ENCODE assay signal across 8 mouse cellular contexts in genomic region chr10:81560719-81561459, GRCm38 (mm10). TPM values are rescaled to one million over a fixed set of nuclear protein-coding genes. Genes with fewer than 3 reads are reported as not detected.
DNase-seq lines count a peak whose midpoint lies in the region; ATAC-seq and TF ChIP-seq lines count a peak whose summit lies in the region.

No protein-coding gene starts in this region.

- peak overlapping the region; percentile 92 for H3K4me2 ChIP-seq in embryonic facial prominence, embryonic 11.5 days (ENCODE audit: low read depth, low read length)
- peak overlapping the region; percentile 95 for H3K4me2 ChIP-seq in hindbrain, embryonic 14.5 days (replicated peaks)
- H3K4me2 ChIP-seq in liver, embryonic 11.5 days, result peak overlapping the region; percentile 97
- peak overlapping the region; percentile 70 for H3K4me2 ChIP-seq in myocyte (ENCODE audit: low read depth)

- H3K9me3 ChIP-seq in embryonic facial prominence, embryonic 11.5 days (replicated peaks; ENCODE audit: control insufficient read depth, low read length), result no peaks in the 10 kb centered on the region
- H3K9me3 ChIP-seq in hindbrain, embryonic 14.5 days (ENCODE audit: control insufficient read depth, low read length), result no peaks in the 10 kb centered on the region
- H3K9me3 ChIP-seq in liver, embryonic 11.5 days (ENCODE audit: control insufficient read depth, low read length), result no peaks in the 10 kb centered on the region

- H3K4me1 ChIP-seq in embryonic facial prominence, embryonic 11.5 days (ENCODE audit: control insufficient read depth, insufficient read depth, low read length), result peaks cover 18% of the 10 kb centered on the region
- peaks cover 33% of the 10 kb centered on the region for H3K4me1 ChIP-seq in hindbrain, embryonic 14.5 days (replicated peaks; ENCODE audit: control insufficient read depth, insufficient read depth, low read length)
- peaks cover 48% of the 10 kb centered on the region for H3K4me1 ChIP-seq in liver, embryonic 11.5 days (replicated peaks; ENCODE audit: control insufficient read depth, insufficient read depth, low read length)

- peak overlapping the region; percentile 82; the same call in 1 of the 2 replicates for H3K27ac ChIP-seq in embryonic facial prominence, embryonic 11.5 days (replicated peaks; ENCODE audit: low read depth, low read length)
- H3K27ac ChIP-seq in hindbrain, embryonic 14.5 days, result 0 out of 2 replicates have a peak overlapping the region, but pooled peaks have one; percentile 90
- peak overlapping the region; percentile 85 for H3K27ac ChIP-seq in liver, embryonic 11.5 days (ENCODE audit: low read depth, low read length)

- H3K4me3 ChIP-seq in embryonic facial prominence, embryonic 11.5 days (ENCODE audit: low read depth, low read length), result peak overlapping the region; percentile 89
- H3K4me3 ChIP-seq in hindbrain, embryonic 14.5 days (replicated peaks; ENCODE audit: low read length), result peak overlapping the region; percentile 91
- peak overlapping the region; percentile 90 for H3K4me3 ChIP-seq in liver, embryonic 11.5 days (ENCODE audit: low read depth, low read length)
- H3K4me3 ChIP-seq in myocyte, result peak overlapping the region; percentile 98

- peak overlapping the region; percentile 99 for H3K9ac ChIP-seq in embryonic facial prominence, embryonic 11.5 days (replicated peaks; ENCODE audit: low read length)
- peak overlapping the region; percentile 100 for H3K9ac ChIP-seq in hindbrain, embryonic 14.5 days
- peak overlapping the region; percentile 93 for H3K9ac ChIP-seq in liver, embryonic 11.5 days (ENCODE audit: low read depth, low read length)

- H3K36me3 ChIP-seq in embryonic facial prominence, embryonic 11.5 days (replicated peaks; ENCODE audit: control insufficient read depth, insufficient read depth, low read depth, low read length), result peaks cover 5% of the 10 kb centered on the region
- peaks cover 39% of the 10 kb centered on the region for H3K36me3 ChIP-seq in hindbrain, embryonic 14.5 days (replicated peaks; ENCODE audit: control insufficient read depth, insufficient read depth)
- peaks cover 18% of the 10 kb centered on the region for H3K36me3 ChIP-seq in liver, embryonic 11.5 days (ENCODE audit: control insufficient read depth, insufficient read depth, low read length)
- no peaks in the 10 kb centered on the region for H3K36me3 ChIP-seq in myocyte (ENCODE audit: control insufficient read depth, insufficient read depth)

- no peak for ATAC-seq in embryonic facial prominence, embryonic 11.5 days (replicated peaks; ENCODE audit: insufficient number of reproducible peaks, low FRiP score, low TSS enrichment, low read depth)
- no peak for ATAC-seq in hindbrain, embryonic 14.5 days (ENCODE audit: low FRiP score)
- ATAC-seq in liver, embryonic 11.5 days (replicated peaks; ENCODE audit: low FRiP score), result peak; percentile 22; the same call in 1 of the 2 replicates

- no peak for TF ChIP-seq POLR2A in myocyte (IDR thresholded peaks at IDR 0.05; ENCODE audit: insufficient read length, low read depth)

- peak; percentile 60 for DNase-seq in embryo, embryonic 11 days
- DNase-seq in embryo, embryonic 10.5 days (ENCODE audit: low spot score), result no peak
- no peak for DNase-seq in embryonic facial prominence, embryonic 11.5 days (ENCODE audit: low spot score)
- DNase-seq in hindbrain, embryonic 14.5 days (ENCODE audit: low spot score), result no peak
- DNase-seq in liver, embryonic 11.5 days (ENCODE audit: low spot score), result peak; percentile 65
- DNase-seq in thymus, postnatal 36 days, result peak; percentile 92 to 97
- no peak for DNase-seq in left cerebral cortex, postnatal 25 days (ENCODE audit: low spot score in 2 of 2)

- peak overlapping the region; percentile 31 for H3ac ChIP-seq in myocyte (ENCODE audit: control insufficient read depth, insufficient read length)

- intact Hi-C loops in left cerebral cortex, postnatal 25 days (cut with DNase I), result loop anchor here (5.0 kb wide), 1 partner anchor 41 kb away; the partner anchor contains the start of gene Tle6

- H3K79me2 ChIP-seq in myocyte (ENCODE audit: control insufficient read depth, insufficient read depth), result peaks cover 25% of the 10 kb centered on the region

- H3K27me3 ChIP-seq in embryonic facial prominence, embryonic 11.5 days (ENCODE audit: control insufficient read depth, insufficient read depth, low read length), result no peaks in the 10 kb centered on the region
- H3K27me3 ChIP-seq in hindbrain, embryonic 14.5 days (ENCODE audit: control insufficient read depth, insufficient read depth, low read length), result peaks cover 13% of the 10 kb centered on the region
- 0 out of 2 replicates have a peak, but pooled peaks cover 2% of the 10 kb centered on the region for H3K27me3 ChIP-seq in liver, embryonic 11.5 days (replicated peaks; ENCODE audit: control insufficient read depth, insufficient read depth, low read length)
- no peaks in the 10 kb centered on the region for H3K27me3 ChIP-seq in myocyte (ENCODE audit: control insufficient read depth, insufficient read depth, insufficient read length)

- 13% methylated on average over 16 of the region's 16 CpGs for WGBS in embryonic facial prominence, embryonic 11.5 days
- 25% methylated on average over 16 of the region's 16 CpGs for WGBS in hindbrain, embryonic 14.5 days
- WGBS in liver, embryonic 11.5 days, result 6% methylated on average over 16 of the region's 16 CpGs

TF ChIP-seq in myocyte, 11 proteins besides CTCF, POLR2A, EP300 and RAD21:
- peak in 1 of 3 experiments; percentile 39 for TF ChIP-seq MYOG (IDR thresholded peaks at IDR 0.05; ENCODE audit: control insufficient read depth in 1 of 3, insufficient read depth in 1 of 3, insufficient read length in 2 of 3, low read depth in 2 of 3)
- no peak for TF ChIP-seq POLR2AphosphoS2 (IDR thresholded peaks at IDR 0.05; ENCODE audit: insufficient read length, low read depth)
- peak in 1 of 3 experiments; percentile 51 for TF ChIP-seq MYOD1 (IDR thresholded peaks at IDR 0.05; ENCODE audit: control insufficient read depth in 1 of 3, insufficient read length in 2 of 3, low read depth in 2 of 3)
TF ChIP-seq in myocyte: peak in this region for 2.

RNA-seq across cellular contexts. Expression of gene Aes, which starts 1.6 kb away (rescaled TPM):
- 303 and 321 TPM in 2 replicates for polyA plus RNA-seq in embryonic facial prominence, embryonic 11.5 days (2014; fragmentation: Nextera tagmentation; extraction: Ambion mirVana)
- polyA plus RNA-seq in hindbrain, embryonic 14.5 days (2014; fragmentation: Nextera tagmentation; extraction: Ambion mirVana), result 524 and 550 TPM in 2 replicates
- 213 and 229 TPM in 2 replicates for polyA plus RNA-seq in liver, embryonic 11.5 days (2014; fragmentation: Nextera tagmentation; extraction: Ambion mirVana)
- 639 TPM for polyA plus RNA-seq in myocyte (2012; fragmentation: generic; extraction: Trizol)
- total RNA-seq in left cerebral cortex, postnatal 25 days (2021), result 100 to 1,000 TPM; 630 to 638 TPM

RNA-seq across cellular contexts. Expression of gene Tle2, which starts 13.5 kb away (rescaled TPM):
- 14.1 and 15.3 TPM in 2 replicates for polyA plus RNA-seq in embryonic facial prominence, embryonic 11.5 days (2014; fragmentation: Nextera tagmentation; extraction: Ambion mirVana)
- polyA plus RNA-seq in hindbrain, embryonic 14.5 days (2014; fragmentation: Nextera tagmentation; extraction: Ambion mirVana), result 24.5 and 29.7 TPM in 2 replicates
- 5.1 and 6.9 TPM in 2 replicates for polyA plus RNA-seq in liver, embryonic 11.5 days (2014; fragmentation: Nextera tagmentation; extraction: Ambion mirVana)
- 11.3 TPM for polyA plus RNA-seq in myocyte (2012; fragmentation: generic; extraction: Trizol)
- total RNA-seq in left cerebral cortex, postnatal 25 days (2021), result 10 to 100 TPM; 28.8 to 30.3 TPM

RNA-seq across cellular contexts. Expression of gene Gna11, which starts 15.9 kb away (rescaled TPM):
- 62.0 and 68.6 TPM in 2 replicates for polyA plus RNA-seq in embryonic facial prominence, embryonic 11.5 days (2014; fragmentation: Nextera tagmentation; extraction: Ambion mirVana)
- polyA plus RNA-seq in hindbrain, embryonic 14.5 days (2014; fragmentation: Nextera tagmentation; extraction: Ambion mirVana), result 87.5 and 95.5 TPM in 2 replicates
- 46.4 and 47.0 TPM in 2 replicates for polyA plus RNA-seq in liver, embryonic 11.5 days (2014; fragmentation: Nextera tagmentation; extraction: Ambion mirVana)
- polyA plus RNA-seq in myocyte (2012; fragmentation: generic; extraction: Trizol), result 58.2 TPM
- total RNA-seq in left cerebral cortex, postnatal 25 days (2021), result 100 to 1,000 TPM; 101 to 107 TPM

RNA-seq across cellular contexts. Expression of gene Gna15, which starts 36.9 kb away (rescaled TPM):
- polyA plus RNA-seq in embryonic facial prominence, embryonic 11.5 days (2014; fragmentation: Nextera tagmentation; extraction: Ambion mirVana), result 0.77 and 0.92 TPM in 2 replicates
- polyA plus RNA-seq in hindbrain, embryonic 14.5 days (2014; fragmentation: Nextera tagmentation; extraction: Ambion mirVana), result 1.1 and 1.2 TPM in 2 replicates
- 10.1 and 11.3 TPM in 2 replicates for polyA plus RNA-seq in liver, embryonic 11.5 days (2014; fragmentation: Nextera tagmentation; extraction: Ambion mirVana)
- polyA plus RNA-seq in myocyte (2012; fragmentation: generic; extraction: Trizol), result not detected
- total RNA-seq in left cerebral cortex, postnatal 25 days (2021), result 1 to 10 TPM; 2.0 to 3.1 TPM

RNA-seq across cellular contexts. Expression of gene Tle6, which starts 40.0 kb away (rescaled TPM):
- polyA plus RNA-seq in embryonic facial prominence, embryonic 11.5 days (2014; fragmentation: Nextera tagmentation; extraction: Ambion mirVana), result 7.1 and 10.7 TPM in 2 replicates
- polyA plus RNA-seq in hindbrain, embryonic 14.5 days (2014; fragmentation: Nextera tagmentation; extraction: Ambion mirVana), result 4.2 and 4.8 TPM in 2 replicates
- polyA plus RNA-seq in liver, embryonic 11.5 days (2014; fragmentation: Nextera tagmentation; extraction: Ambion mirVana), result 13.2 and 16.7 TPM in 2 replicates
- polyA plus RNA-seq in myocyte (2012; fragmentation: generic; extraction: Trizol), result 15.3 TPM
- 1 to 10 TPM; 4.2 to 5.8 TPM for total RNA-seq in left cerebral cortex, postnatal 25 days (2021)

Comparison
In these comparisons a context has a peak if more than half of its experiments do, and no peak if none do; other contexts are left out.
1. DNase-seq: peak in embryo, embryonic 11 days (single experiment), liver, embryonic 11.5 days (single experiment) and thymus, postnatal 36 days (2 of 2); none in embryo, embryonic 10.5 days (single experiment), embryonic facial prominence, embryonic 11.5 days (single experiment), hindbrain, embryonic 14.5 days (single experiment) and left cerebral cortex, postnatal 25 days (0 of 2).
2. Peak in every context shown above with its lines, with median percentiles within 50 percentile points of each other: H3K27ac ChIP-seq, H3K4me2 ChIP-seq, H3K4me3 ChIP-seq and H3K9ac ChIP-seq.